Mouse (Mus musculus) thymus, postnatal 36 days (tissue): Measurements from ENCODE around the gene Sh3d19.
"Not testable (repeated sequence)": the region's sequence is repeated elsewhere in the genome, so short reads cannot be mapped to it uniquely, and the experiment has no call there.

Source experiments
- DNase-seq, 2 experiments: peaks; one replicate each; pipeline ENCODE4 v3.0.0; 2022; ENCODE audit warnings: mixed read lengths in 2 of 2

The Sh3d19 gene

DNA sequence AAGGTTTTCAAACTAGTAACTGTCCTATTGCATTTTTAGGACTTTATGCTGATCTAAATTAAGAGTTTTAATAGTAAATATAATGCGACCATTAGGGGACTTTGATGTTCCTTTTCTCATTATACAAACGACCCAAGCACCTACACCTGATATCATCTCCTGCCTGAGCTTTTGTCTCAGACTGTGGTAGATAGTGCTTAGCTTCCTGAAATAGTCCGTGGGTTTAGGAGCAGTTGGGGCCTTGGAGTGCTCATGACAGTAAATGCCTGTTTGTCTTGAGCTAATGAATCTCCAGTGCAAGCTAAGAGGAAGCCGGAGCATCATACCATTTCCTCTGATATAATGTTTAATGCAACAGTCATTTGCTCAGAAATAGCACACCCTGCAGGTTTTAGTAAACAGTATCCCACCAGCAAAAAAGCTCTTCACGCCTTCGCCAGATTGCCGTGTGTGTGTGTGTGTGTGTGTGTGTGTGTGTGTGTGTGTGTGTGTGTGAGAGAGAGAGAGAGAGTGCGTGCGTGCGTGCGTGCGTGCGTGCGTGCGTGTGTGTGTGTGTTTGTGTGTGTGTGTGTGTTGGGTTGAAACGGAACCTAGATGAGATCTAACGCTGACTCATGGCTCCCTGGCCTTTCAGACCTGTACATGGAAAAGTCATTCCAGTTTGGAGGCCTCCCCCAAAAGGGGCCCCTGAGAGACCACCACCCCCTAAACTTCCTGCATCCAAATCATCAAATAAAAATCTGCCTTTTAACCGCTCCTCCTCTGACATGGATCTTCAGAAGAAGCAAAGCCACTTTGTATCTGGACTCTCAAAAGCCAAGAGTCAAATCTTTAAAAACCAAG, 132.8 kb downstream of the Sh3d19 start:
- peak; percentile 3 to 12 for DNase-seq

DNA sequence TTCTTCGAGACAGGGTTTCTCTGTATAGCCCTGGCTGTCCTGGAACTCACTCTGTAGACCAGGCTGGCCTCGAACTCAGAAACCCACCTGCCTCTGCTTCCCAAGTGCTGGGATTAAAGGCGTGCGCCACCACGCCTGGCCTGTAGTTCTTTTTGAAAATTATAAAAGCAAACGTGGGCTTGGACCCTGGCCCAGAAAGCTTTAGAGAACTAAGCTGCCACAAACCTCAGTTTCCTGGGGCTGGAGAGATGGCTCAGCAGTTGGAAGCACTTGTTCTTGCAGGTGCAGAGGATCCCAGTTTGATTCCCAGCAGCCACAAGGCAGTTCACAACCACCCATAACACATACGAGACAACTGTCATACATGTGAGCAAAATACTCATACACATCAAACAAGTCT, 133.5 kb downstream of the Sh3d19 start:
- not testable (repeated sequence) for DNase-seq

DNA sequence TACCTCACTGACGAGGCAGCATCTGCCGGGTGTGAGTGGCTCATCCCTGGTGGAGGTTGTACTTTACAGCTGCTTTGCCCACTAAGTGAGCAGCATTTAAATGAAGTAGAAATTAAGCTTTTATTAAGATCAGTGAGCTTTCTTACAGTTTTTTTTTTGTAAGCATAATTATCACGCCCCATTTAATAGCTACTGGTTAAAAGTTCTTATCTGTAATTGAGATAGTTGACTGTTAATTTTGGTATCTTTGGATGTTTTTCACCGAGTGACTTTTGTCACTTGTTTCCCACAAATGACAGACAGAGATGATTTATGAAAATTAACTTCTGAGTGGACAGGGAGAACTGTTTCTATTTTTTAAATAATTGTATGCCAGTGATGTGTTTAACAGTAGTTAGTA, 134.0 kb downstream of the Sh3d19 start:
- DNase-seq: no peak

DNA sequence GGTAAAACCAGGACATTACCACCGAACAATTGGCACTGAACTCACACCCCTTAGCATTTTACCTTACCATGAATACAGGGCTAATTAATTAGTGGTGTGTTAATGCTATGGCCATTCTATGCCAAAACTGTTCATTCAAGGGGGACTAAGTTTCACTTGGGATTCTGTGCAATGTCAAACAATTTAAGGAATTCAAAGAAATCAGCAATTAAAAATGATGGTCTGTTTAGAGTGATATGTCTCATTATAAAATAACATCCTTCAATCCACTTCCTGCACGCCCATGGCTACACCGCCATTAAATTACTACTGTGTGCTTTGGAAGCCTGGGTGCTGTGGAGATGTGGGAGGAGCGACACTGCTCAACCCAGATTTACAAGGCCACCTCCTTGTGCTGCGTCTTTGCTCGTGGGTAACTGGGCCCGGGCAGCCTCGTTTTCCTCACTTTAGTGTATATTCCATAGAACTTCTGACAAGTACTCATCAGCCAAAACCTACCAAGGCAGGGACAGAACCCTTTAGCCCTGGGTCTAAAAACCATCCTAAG, 135.2 kb downstream of the Sh3d19 start:
- DNase-seq: no peak

DNA sequence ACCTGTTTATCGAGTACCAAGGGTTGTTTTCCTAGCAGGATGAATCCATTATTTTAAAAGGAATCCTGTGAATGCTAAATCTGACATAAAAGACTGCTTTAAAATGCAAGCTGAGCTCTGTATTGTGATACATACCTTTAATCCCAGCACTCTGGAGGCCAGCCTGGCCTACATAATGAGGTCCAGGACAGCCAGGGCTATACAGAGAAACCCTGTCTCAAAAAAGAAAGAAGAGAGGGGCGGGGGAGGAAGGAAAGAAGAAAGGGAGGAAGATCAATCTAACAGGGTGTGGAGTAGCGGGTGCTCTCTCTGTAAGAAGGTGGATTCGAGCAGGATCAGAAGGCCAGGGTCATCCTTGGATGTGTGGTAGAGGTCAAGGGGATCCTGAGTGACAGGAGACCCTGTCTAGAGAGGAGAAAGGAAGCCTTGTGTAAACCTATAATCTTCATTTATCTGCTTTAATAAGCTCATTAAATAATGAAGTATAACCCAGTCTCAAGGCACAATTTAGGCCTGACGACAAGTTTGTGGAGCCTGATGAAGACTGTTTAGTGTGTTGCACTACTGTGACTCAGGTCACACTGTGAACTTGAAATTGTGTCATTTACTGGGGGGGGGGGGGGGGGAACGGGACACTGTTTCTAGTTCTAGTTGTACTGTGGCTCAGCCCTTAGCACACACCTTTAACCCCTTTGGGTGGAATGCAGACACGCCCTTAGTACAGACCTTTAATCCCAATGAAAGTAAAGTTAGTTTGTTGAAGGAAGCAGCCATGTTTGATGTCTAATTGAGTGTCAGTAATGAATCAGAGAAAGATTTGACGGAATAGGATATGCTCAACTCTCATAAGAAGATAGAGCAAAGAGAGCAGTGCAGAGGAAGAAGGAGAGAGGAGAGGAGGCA, 137.0 kb downstream of the Sh3d19 start:
- no peak for DNase-seq

DNA sequence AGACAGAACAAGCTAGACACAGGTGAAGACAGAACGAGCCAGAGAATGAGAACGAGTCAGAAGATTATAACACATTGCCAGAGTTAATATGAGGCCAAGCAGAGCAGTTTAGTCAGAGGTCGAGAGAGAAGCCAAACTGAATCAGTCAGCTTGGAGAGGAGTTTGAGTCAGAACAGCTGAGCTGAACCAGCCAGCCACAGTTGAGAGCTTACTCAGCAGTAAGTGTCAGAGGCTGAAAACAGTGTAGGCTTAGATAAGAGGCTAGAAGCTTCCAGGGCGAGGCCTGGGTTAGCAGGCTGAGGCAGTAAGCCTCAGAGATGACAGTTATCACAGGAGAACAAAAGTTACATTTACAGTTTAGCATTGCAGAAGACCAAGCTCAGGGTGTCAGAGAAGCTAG, 137.7 kb downstream of the Sh3d19 start:
- DNase-seq: no peak

DNA sequence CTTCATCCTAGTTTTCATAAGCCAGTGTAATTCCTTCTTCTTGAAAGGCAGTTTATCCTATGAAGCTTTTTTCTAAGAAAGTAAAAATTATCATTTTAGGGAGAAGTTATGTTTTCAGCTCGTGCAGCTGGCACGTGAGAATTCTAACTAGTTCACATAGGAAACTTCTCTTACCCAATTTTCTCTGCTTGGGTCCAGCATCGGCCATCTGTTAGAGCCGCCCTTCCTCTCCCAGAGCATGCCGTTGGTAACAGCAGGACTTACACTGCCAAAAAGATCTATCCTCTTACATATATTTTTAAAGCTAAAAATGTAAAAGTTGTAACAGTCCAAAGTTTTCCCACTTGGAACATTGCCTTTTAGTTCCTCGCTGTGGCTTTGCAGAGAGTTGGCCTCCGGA, 138.2 kb downstream of the Sh3d19 start:
- no peak for DNase-seq

DNA sequence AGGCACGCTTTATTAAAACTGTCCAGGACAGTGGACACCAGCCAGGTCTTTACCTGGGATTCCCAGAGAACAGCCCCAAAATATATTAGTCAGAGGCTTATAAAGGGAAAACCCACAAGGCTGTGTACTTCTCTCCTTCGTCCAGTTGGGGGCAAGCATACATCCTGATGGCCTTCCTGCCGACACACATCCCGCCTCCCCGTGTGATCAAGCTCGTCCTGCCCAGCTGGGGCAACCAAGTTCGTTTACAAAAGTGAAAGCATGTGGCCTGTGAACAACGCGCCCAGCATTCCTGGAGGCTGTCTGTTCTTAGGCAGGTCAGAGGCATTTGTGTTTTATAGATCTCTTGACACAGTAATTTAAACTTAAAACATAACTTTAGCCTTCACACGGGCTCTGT, 139.2 kb downstream of the Sh3d19 start:
- DNase-seq: peak; percentile 14 to 37

DNA sequence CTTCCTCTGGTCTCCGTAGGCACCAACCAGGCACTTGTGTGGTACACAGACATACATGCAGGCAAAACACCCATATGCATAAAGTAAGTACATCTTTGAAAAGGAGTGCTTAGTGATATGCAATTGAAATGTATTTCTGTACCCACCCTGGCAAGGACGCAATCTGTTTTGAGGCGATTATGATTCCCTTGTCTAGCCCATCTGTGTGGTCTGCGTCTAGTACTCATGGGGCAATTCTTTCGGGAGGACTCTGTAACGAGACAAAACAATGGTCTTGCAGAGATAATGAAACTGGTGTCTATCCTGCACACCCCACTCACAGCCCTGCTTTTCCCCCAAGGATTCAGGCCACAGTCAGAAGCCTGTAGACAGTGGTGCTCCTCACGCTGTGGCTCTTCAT, 141.9 kb downstream of the Sh3d19 start:
- no peak for DNase-seq

DNA sequence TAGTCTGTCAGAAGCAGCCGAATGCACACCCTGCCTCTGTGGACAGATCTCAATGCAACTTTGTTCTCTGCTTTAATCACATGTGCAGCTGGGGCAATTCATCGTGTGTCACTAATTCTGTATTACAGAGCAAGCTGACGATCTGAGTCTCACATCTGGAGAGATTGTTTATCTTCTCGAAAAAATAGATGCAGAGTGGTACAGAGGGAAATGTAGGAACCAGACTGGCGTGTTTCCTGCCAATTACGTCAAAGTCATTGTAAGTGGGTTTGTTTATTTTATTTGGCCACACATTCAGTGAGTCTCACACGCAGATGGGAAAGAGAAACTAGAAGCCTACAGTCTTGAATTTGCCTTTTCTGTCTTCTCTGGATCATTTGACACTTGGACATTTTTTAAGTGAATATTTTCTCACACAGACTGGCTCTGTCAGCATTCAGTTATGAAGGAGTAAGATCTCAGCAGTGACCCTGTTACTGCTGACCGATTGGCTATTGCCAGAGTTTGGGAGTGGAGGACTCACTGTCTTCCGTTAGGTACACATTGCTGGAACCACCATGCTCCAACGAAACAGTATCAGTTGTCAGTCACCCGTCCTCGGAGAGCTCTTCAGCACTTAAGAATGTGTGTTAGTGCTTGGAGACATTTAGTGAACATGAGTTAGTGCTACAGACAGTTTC, 143.9 kb downstream of the Sh3d19 start:
- DNase-seq: no peak

DNA sequence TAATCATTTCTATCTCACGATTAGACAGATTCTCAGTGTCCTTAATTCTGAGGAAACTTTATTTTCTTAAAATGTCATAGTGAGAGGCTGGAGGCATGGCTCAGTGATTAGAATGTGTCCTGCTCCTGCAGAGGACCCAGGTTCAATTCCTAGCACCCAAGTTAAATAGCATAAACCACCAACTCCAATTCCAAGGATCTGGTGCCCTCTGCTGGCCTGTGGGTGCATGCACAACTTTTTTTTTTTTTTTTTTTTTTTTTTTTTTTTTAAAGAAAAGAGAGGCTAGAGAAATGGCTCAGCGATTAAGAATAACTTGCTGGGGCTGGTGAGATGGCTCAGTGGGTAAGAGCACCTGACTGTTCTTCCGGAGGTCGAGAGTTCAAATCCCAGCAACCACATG, 146.0 kb downstream of the Sh3d19 start:
- no peak for DNase-seq

DNA sequence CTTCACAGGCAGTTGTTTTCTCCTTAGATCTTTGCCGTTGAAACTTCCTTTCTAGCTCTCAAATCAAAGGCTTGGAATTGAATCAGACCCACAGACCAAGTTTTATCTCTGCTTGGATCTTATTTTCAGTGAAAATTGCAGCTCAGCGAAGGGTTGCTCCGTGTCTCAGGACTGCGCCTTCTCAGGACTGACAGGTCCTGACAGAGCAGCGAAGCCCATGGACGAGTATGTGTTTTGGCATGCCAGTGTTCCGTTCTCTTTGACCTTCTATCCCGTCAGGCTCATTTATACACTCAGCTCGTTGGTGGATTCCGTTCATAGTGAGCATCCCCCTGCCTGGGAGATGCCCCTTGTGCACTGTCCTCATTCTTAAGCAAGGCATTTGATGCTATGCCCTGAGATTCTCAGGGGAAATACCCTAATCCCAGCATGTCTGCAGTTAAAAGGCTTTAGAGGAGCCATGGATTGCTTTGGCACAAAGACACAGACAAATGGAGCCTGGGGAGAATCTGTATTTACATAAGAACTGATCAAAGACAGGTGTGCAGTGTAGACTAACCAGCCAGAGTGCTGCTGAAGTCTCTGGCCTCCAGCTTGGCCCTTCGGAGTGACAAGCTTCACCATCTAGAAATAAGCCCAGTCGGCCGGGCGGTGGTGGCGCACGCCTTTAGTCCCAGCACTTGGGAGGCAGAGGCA, 148.5 kb downstream of the Sh3d19 start:
- DNase-seq: no peak

DNA sequence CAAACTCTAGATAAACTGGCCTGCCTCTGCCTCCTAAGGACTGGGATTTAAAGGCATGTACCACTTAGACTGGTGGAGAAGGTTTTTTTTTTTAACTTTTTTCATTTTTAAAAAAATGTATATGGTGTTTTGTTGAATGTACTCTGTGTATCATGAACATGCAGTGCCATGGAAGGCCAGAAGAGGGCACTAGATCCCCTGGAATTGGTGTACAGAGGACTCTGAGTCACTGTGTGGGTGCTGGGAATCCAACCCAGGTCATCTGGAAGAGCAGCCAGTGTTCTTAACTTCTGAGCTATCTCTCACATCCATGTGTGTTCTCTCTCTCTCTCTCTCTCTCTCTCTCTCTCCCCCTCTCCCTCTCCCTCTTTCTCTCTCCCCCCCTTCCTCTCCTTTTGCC, 151.2 kb downstream of the Sh3d19 start:
- DNase-seq: no peak

DNA sequence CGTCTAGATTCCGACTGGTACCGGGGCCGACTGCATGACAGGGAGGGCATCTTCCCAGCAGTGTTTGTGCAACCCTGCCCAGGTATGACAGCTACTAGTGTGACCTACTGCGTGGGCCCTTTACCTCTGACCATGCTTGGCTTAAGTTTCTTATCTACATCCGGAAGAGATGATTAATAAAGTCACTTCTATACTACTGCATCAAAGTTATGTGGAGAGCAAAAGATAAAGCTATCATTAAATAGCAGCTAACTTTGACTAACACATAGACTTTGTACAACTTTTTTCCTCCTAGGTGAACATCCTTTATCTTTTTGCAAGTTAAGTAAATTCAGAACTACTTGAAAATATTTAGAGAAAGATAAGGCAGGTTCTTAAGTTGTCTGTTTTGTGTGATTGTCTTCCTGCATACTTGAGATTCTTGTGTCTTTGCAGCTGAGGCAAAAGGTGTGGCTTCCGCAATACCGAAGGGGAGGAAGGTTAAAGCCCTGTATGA, 152.4 kb downstream of the Sh3d19 start:
- DNase-seq: no peak

DNA sequence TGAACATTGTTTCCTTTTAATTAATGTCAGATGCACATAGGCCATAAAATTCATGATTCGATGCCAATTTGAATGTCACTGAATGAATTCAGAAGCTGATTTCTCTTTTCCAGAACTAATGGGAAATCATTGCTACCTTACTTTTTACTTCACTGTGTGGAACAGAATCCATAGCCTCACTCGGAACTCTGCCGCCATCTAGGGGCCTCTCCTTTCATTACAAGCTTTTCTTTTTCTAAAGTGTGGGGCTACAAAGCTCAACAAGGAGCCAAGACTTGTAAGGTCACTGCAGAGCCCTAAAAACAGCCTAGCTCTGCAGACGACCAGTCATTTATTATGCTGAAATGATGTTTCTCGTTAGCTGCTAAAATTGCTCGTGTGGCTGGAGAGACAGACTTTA, 158.8 kb downstream of the Sh3d19 start:
- peak; percentile 18 to 44 for DNase-seq

DNA sequence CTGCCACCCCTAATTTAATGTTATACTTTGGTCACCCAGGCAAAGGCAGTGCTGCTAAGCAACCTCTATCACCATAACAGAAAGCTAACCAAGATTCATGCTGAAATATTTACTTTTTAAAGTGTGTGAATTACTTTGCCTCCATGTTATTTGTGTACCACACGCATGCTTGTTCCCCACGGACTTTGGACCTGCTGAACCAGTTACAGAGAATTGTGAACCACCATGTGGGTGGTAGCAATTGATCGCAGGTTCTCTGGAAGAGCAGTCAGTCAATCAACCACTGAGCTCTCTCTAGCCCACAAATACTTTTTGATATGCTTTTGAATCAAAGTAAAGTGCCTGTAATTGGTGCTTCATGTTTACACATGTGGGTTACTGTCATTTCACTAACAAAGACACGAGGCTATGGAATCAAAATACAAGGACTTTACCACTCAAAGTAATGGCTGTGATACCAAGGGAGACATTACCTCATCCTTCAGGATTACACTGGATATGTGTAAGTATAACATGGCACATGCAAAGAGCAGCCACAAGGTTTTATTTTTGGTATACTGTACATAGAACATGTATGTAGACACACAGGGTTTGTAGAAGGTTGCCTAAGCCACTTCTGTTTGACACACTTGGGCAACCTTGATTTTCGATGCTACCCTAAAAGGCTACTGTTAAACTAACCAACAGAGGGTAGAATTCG, 164.2 kb downstream of the Sh3d19 start:
- no peak for DNase-seq

DNA sequence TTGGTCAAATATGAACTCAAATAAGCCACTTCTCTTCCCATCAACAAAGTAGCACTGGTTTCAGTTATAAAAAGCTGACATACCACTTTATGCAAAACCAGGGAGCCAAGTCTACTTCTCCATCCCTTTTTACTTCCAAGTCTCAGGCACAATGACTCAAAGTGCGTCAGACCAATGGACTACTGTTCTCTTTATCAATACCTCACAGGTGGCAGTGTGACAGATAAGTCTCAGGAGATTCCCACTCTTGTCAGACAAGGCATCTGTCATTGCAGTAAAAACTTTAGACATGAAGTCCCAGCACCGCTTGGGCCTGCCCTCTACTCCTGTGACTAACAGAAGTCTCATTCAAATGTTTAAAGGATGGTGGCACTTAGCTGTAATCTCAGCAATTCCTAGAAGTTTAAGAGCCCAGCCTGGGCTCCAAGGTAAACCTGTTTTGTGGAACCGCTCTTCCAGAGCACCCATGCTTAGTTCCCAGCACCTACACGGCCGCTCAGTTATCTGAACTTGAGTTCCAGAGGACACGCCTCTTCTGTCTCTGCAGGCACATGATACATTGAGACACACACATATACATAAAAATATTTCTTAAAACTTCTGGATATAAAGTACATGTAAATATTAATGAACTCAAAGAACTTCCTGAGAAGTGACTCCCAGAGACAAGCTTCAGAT, 165.1 kb downstream of the Sh3d19 start:
- DNase-seq: no peak

DNA sequence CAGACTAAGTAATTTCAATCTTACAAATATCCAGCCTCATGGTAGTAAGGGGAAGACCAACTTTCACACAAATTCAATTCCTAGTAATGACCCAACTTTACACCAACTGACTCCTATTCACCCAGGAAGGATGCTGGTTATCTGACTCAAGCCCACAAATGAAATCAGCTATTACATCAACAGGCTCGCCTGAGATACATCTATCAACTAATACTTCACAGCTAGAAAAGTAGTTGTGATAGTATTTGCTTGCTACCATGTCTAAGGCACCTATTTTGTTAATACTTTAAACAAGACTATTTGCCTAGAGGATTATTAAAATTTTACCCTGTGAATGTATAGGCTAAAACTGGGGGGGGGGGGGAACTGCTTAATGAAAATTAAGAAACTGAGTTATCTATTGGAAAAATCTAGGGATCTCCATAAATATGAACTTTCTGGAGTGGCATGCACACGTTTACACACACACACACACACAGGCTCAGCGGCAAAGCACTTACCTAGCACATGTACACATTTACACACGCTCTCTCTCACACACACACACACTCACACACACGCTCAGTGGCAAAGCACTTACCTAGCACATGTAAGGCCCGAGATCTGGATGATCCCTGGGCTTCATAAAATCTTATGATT, 166.1 kb downstream of the Sh3d19 start:
- DNase-seq: no peak

DNA sequence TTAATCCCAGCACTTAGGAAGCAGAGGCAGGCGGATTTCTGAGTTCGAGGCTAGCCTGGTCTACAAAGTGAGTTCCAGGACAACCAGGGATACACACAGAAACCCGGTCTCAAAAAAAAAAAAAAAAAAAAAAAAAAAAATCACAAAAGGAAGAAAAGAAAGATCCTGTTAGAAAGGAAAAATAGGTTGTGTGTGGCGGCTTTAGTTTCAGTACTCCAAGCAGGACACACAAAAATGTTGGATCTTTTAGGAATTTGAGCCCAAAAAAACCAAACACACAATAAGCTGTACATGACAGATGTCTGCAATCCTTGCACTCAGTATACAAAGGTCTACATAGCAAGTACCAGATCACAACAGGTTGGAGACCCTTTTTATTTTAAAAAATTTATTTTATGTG, 168.8 kb downstream of the Sh3d19 start:
- DNase-seq: no peak

DNA sequence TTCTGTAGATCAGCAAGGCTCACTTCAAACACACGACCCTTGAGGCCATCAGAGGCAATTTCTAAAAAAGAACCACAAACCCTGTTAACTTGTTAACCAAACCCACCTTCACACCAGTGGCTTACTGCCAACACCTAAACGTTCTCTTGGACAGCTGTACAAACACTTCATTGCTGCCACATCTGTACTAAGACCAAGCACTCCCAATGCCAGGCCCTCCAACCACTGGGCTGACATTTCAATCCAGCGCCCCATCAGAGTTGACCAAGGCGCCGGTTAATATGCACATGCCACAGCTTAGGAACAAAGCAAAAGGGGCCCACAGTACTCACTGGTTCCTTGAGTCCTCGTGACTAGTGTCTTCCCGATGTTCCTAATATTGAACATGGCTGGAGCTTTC, 170.5 kb downstream of the Sh3d19 start:
- DNase-seq: no peak

DNA sequence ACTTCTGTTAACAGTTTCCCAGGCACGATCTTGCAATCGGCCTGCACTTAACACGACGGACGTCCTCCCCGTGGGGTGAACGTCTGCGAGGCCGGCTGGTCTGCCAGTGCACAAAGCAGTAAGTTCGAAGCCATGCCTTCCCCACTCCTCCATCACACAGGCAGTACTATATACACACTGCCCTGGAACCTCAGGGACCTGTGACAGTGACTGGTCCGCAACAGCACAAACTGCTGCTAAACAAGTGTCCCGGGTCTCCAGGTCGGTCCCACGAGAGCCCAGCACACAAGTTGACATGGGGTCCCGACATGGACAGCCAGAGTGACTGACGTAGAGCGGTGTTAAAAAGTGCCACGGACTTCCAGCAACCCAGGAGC, 171.0 kb downstream of the Sh3d19 start:
- DNase-seq: no peak
